Mouse (Mus musculus): ENCODE measurements at regions not wholly inside any gene's neighbourhood (a gene's known extent, or its start where the extent isn't known, plus 50 kb on each side); places are given as distances from the start of the nearest gene placed in this dataset.

- DNase-seq: no peak
- intact Hi-C loops (cut with DNase I): no loop called here
Observed at GRCm38 (mm10) chr14:116869437-116869836, 55.7 kb upstream of the Gpc6 start.

- DNase-seq: no peak
- intact Hi-C loops (cut with DNase I): no loop called here
Observed at GRCm38 (mm10) chr14:116869996-116870395, 55.1 kb upstream of the Gpc6 start.
